Mouse (Mus musculus) stomach, embryonic 16.5 days (tissue): Measurements from ENCODE around the gene Gtpbp1. TPM values are rescaled to one million over a fixed set of nuclear protein-coding genes. Genes with fewer than 3 reads are reported as not detected.

Experiments used
- ATAC-seq: fragments of 200-750 bp; cut with Nextera tagmentation; 2 replicates; pipeline ENCODE4 v1.8.0; 2017; ENCODE audit warnings: moderate number of reproducible peaks, moderate TSS enrichment; ENCODE audit not compliant: insufficient read depth, low FRiP score
- H3K27ac ChIP-seq: fragments of 300-500 bp; sonication (generic); 2 replicates; pipeline ENCODE4 v1.5.1; 2014; ENCODE audit warnings: low read length
- H3K27me3 ChIP-seq: fragments of 300-500 bp; sonication (generic); 2 replicates; pipeline ENCODE4 v1.6.1; 2014; ENCODE audit warnings: low read length, control low read depth, mixed read lengths; ENCODE audit not compliant: control insufficient read depth, insufficient read depth
- H3K36me3 ChIP-seq: fragments of 300-500 bp; sonication (generic); 2 replicates; pipeline ENCODE4 v1.6.1; 2014; ENCODE audit warnings: low read length; ENCODE audit not compliant: control insufficient read depth, insufficient read depth
- H3K4me1 ChIP-seq: fragments of 300-500 bp; sonication (generic); 2 replicates; pipeline ENCODE4 v1.6.1; 2014; ENCODE audit warnings: low read length, control low read depth, mixed read lengths; ENCODE audit not compliant: control insufficient read depth, insufficient read depth
- H3K4me2 ChIP-seq: fragments of 300-500 bp; sonication (generic); 2 replicates; pipeline ENCODE4 v1.6.1; 2014; ENCODE audit warnings: low read depth, low read length, mixed read lengths
- H3K4me3 ChIP-seq: fragments of 300-500 bp; sonication (generic); replicated peaks from 2 replicates; pipeline ENCODE4 v1.5.1; 2014; ENCODE audit warnings: mild to moderate bottlenecking, low read length
- H3K9ac ChIP-seq: fragments of 300-500 bp; sonication (generic); 2 replicates; pipeline ENCODE4 v1.6.1; 2014; ENCODE audit warnings: low read length
- H3K9me3 ChIP-seq: fragments of 300-500 bp; sonication (generic); replicated peaks from 2 replicates; pipeline ENCODE4 v1.6.1; 2016; ENCODE audit warnings: low read length, control low read depth; ENCODE audit not compliant: control insufficient read depth
- WGBS: fragments of 180-500 bp; shearing (Covaris S2); extraction: QIAGEN DNeasy Blood & Tissue Kit; methylation state at CpG from one replicate; pipeline ENCODE4 v1.1.7; 2014; 5-methylcytosine and 5-hydroxymethylcytosine counted together
- polyA plus RNA-seq: library from polyadenylated mRNA; unstranded; fragments of >200 nt; fragmentation: Nextera tagmentation; extraction: Ambion mirVana; gene quantifications from 2 replicates; pipeline ENCODE4 v1.2.1, GENCODE M21; 2015

Gene Gtpbp1
- polyA plus RNA-seq, 1 experiment from 2014 or later, result 24.0 TPM

DNA sequence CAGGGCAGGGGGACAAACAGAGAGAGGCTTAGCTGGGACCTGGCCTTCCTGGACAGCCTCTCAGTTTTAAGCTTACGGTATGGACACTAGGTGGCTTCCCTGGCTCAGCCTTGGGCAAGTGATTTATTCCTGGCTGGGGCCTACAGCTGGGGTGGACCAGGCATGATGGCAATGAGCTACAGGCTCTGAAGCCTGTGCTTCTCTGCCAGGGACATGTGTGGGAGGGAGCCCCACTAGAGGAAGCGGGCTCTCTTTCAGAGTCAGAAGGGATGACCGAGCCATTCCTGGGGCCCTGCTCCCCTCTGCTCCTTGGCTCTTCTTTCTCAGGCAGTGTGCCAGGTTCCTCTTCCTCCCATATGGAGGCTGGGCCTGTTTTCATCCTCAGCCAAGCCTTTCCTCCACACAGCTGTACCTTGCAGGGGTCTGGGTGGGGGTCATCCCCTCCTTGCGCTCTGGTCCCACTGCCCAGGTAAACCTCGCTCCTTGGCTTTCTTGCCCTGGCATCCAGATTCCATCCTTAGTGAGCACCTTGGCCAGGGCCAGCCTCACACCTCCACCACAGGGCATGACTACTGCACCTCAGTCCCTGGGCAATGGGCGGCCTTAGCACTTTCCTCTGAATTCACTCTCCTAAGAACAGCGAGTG, 73.1 kb downstream of the Gtpbp1 start:
- Histone ChIP-seq H3K4me3 (no peak overlapping the region), H3K36me3 (no peaks in the 10 kb centered on the region), H3K27me3 (no peaks in the 10 kb centered on the region), H3K4me1 (peaks cover 26% of the 10 kb centered on the region), H3K9ac (peak overlapping the region; percentile 31; the same call in 1 of the 2 replicates), H3K4me2 (no peak overlapping the region), H3K9me3 (no peaks in the 10 kb centered on the region), H3K27ac (no peak overlapping the region)
- ATAC-seq, result peak; percentile 22; the same call in 1 of the 2 replicates
- WGBS, result 72% methylated on average over 7 of the region's 7 CpGs

DNA sequence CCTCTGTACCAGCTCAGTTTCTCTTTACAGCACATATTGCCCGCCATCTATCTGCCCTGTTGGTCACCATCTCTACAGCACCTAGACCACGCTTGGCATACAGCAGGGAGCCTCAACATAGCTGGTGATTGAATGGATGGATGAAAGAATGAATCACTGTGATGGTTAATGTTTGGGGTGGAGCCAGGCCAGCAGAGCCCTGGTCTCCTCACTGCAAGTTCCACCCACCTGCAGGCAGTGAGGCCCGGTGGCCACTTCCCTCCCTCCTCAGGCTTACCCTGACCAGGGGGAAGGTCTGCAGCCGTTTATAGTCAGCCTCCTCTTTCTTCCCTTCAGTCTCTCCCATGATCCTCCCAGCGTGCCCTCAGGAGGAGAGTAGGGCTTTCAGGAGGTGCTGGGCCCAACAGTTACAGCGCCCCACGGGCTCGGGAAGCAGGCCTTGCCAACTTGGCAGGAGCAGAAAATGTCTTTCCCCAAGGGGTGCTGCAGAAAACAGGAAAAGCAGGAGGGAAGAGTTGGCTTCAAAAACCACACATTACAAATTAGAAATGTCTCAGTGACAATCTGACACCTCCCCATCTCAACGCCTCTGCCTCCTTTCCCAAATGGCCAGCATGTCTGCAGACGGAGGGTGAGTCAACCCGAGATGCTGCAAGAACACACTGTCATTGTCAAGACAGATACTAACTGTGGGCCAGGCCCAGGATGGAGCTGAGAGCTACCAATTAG, 74.1 kb downstream of the Gtpbp1 start:
- Histone ChIP-seq H3K27ac (no peak overlapping the region), H3K27me3 (no peaks in the 10 kb centered on the region), H3K36me3 (no peaks in the 10 kb centered on the region), H3K4me2 (no peak overlapping the region), H3K9ac (0 out of 2 replicates have a peak overlapping the region, but pooled peaks have one; percentile 11), H3K4me3 (no peak overlapping the region), H3K9me3 (no peaks in the 10 kb centered on the region), H3K4me1 (peaks cover 28% of the 10 kb centered on the region)
- WGBS, result 80% methylated on average over 11 of the region's 11 CpGs
- ATAC-seq, result no peak

DNA sequence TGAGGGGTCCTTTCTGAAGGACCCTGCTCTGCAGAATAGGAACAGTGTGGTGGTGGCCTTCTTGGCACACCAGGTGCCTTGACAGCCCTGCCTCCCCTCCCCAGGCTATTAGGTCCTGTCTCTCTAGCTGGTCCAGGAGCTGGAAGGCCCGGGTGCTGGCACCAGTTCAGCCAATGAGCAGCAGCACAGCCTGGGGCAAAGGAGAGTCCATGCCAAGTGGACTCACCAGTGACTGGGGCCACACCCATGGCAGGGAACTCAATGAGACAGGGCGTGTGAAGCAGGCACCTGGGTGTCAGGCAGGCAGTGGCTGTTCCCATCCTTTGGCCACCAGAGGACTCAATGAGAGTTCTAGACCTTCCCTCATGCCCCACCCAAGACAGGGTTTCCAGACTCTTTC, 74.7 kb downstream of the Gtpbp1 start:
- Histone ChIP-seq H3K4me3 (no peak overlapping the region), H3K4me1 (peaks cover 31% of the 10 kb centered on the region), H3K27ac (no peak overlapping the region), H3K9ac (no peak overlapping the region), H3K27me3 (no peaks in the 10 kb centered on the region), H3K9me3 (no peaks in the 10 kb centered on the region), H3K36me3 (no peaks in the 10 kb centered on the region), H3K4me2 (no peak overlapping the region)
- no peak for ATAC-seq
- WGBS, result 63% methylated on average over 2 of the region's 2 CpGs

DNA sequence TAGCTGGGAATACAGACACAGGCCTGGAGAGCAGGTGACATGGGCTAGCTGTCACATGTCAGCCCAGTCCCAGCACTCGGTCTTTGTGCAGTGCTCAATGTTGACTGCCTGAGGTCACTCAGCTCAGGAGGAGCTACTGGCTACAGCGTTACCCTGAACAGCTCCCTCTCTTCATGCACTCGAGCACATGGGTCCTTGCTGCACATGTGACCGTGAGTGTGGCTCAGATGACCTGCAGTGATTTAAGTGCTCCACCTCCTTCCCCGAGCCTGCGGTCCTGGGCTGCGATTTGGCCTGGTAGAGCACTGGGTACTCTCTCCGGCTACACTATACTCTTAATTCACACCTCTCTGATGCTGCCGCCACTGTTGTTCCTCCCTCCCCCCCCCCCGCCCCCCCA, 75.5 kb downstream of the Gtpbp1 start:
- Histone ChIP-seq H3K27ac (no peak overlapping the region), H3K4me2 (no peak overlapping the region), H3K9me3 (no peaks in the 10 kb centered on the region), H3K36me3 (no peaks in the 10 kb centered on the region), H3K9ac (no peak overlapping the region), H3K4me1 (peaks cover 37% of the 10 kb centered on the region), H3K27me3 (no peaks in the 10 kb centered on the region), H3K4me3 (no peak overlapping the region)
- ATAC-seq, result no peak
- WGBS, result 62% methylated on average over 9 of the region's 10 CpGs

DNA sequence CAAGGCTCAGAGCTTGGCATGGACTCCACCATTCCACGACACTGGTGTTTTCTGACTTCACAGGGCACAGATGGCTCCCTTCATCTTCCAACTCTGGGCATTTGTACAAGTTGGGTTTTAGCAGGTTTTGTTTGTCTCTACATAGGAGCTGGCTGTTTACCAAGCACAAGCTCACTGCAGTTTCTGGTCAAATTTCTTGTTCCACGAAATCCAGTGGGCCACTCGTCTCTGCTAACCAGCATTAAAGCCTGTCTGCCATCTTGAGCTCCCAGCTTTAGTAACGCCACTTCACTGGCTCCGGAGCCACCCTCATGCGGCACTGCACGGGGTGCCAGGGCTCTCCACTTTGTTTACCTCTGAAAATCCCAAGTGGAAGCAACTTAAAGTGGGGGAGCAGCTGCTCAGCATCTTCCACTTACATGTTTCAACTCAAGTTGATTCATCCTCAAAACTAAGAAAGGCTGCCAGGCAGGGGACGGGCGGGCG, 76.0 kb downstream of the Gtpbp1 start:
- Histone ChIP-seq H3K4me3 (no peak overlapping the region), H3K27ac (no peak overlapping the region; the same call in 1 of the 2 replicates), H3K4me1 (peaks cover 40% of the 10 kb centered on the region), H3K9ac (no peak overlapping the region), H3K27me3 (no peaks in the 10 kb centered on the region), H3K36me3 (no peaks in the 10 kb centered on the region), H3K4me2 (no peak overlapping the region), H3K9me3 (no peaks in the 10 kb centered on the region)
- no peak for ATAC-seq
- 74% methylated on average over 10 of the region's 10 CpGs for WGBS

DNA sequence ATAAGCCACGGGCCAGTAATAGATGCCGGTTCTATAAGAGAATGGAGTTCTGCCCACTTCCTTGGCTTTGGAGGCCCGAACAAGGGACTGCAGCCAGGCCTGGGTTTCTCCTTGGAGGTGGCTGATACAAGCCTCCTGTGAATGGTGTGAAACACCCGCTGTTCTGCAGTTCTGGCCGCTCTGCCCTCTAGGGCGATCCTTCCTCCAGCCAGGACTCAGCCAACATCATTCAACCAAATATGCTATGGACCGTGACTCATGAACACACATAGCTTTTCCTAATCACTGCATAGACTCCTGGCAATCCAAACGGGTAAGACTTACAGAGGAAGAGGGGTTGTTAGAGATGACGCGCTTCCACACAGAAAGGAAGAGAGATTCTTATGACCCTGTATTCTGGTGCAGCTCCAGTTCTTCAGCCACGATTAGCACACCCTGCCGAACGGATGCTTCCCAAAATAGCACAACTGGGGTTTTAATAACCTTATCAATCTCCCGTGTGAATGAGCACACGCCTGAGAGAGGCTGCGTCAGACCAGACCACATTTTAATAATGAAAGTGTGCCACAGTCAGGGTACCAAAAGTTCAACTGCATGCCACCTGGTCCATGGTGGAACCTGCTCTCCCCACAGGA, 76.8 kb downstream of the Gtpbp1 start:
- H3K27ac ChIP-seq, result no peak overlapping the region; the same call in 1 of the 2 replicates
- no peak for ATAC-seq
- H3K27me3 ChIP-seq, result no peaks in the 10 kb centered on the region
- H3K9me3 ChIP-seq, result no peaks in the 10 kb centered on the region
- H3K4me2 ChIP-seq, result no peak overlapping the region
- H3K4me1 ChIP-seq, result peaks cover 40% of the 10 kb centered on the region
- no peaks in the 10 kb centered on the region for H3K36me3 ChIP-seq
- no peak overlapping the region for H3K4me3 ChIP-seq
- H3K9ac ChIP-seq, result peak overlapping the region; percentile 23; the same call in 1 of the 2 replicates
- 77% methylated on average over 16 of the region's 16 CpGs for WGBS

DNA sequence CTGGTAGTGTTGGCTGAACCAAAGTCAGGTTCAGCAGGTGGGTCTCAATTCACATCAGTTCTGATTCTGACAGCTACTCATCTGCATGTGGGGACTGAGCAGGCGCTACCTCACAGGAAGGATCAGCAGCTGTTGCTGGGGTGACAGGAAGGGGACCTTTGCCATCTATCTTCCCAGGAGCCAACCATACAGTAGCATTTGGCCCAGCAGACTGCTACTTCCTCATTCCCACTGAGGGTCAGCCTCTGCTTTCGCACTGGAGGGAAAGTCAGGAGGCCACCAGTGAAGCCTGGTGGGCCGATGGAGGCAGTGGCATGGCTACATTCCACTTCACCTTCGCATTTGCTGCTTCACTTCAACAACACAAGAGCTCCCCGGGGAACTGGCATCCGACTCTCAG, 77.7 kb downstream of the Gtpbp1 start:
- no peak for ATAC-seq
- Histone ChIP-seq H3K4me2 (no peak overlapping the region), H3K27ac (no peak overlapping the region), H3K4me3 (no peak overlapping the region), H3K36me3 (no peaks in the 10 kb centered on the region), H3K9me3 (no peaks in the 10 kb centered on the region), H3K9ac (no peak overlapping the region), H3K4me1 (peaks cover 42% of the 10 kb centered on the region), H3K27me3 (no peaks in the 10 kb centered on the region)
- WGBS, result 66% methylated on average over 6 of the region's 6 CpGs

DNA sequence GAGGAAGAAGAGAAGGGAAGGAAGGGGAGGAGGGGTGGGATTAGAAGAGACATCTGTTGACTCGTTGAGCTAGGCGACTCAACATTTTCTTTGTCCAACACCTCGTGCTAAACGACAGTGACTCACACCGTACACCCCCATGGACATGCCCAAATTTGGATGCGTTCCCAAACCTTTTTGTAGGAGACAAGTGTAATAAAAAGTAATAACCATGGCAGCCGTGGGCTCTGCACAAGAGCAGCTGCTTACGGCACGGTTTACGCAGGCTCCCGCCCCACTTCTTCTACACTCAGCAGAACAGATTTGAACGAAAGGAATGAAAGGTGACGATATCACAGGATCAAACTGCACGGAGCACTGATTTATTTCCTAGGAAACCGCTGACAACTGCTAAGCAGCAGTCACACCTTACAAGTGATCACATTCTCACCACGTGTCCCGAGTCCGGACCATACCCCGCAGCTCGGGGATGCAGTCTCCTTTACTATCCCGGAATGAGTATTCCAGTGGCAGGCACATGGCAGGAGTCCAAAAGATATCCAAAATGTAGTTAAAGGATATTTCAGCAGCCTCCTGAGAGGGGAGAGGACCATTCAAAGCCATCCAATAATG, 80.1 kb downstream of the Gtpbp1 start:
- H3K9ac ChIP-seq, result no peak overlapping the region
- no peak overlapping the region for H3K27ac ChIP-seq
- H3K4me3 ChIP-seq, result no peak overlapping the region
- WGBS, result 68% methylated on average over 21 of the region's 21 CpGs
- no peaks in the 10 kb centered on the region for H3K9me3 ChIP-seq
- H3K27me3 ChIP-seq, result no peaks in the 10 kb centered on the region
- no peaks in the 10 kb centered on the region for H3K36me3 ChIP-seq
- peaks cover 42% of the 10 kb centered on the region for H3K4me1 ChIP-seq
- no peak for ATAC-seq
- H3K4me2 ChIP-seq, result no peak overlapping the region
